Mouse (Mus musculus): ENCODE results near the gene Ecd. TPM values are rescaled to one million over a fixed set of nuclear protein-coding genes. Genes with fewer than 3 reads are reported as not detected.

Ecd gene
- total and polyA plus RNA-seq, 2 experiments from 2014 or later = 38.4 to 38.6 TPM

GRCm38 (mm10) chr14:20297616-20298015 lies 50.3 kb downstream of the Ecd start:
- H3K9ac ChIP-seq (replicated peaks; ENCODE audit: low read length) = no peak overlapping the region
- H3K4me2 ChIP-seq (ENCODE audit: low read depth, low read length) = no peak overlapping the region
- no peak for DNase-seq (ENCODE audit: low spot score)
- WGBS = 80% methylated on average over 3 of the region's 3 CpGs
- ATAC-seq = no peak
- H3K27ac ChIP-seq = no peak overlapping the region
- no peaks in the 10 kb centered on the region for H3K27me3 ChIP-seq (ENCODE audit: insufficient read depth, low read length)
- H3K4me1 ChIP-seq (ENCODE audit: insufficient read depth, low read length) = no peaks in the 10 kb centered on the region
- TF ChIP-seq CTCF (IDR thresholded peaks at IDR 0.05; ENCODE audit: low read depth) = no peak
- H3K36me3 ChIP-seq (ENCODE audit: insufficient read depth, low read length) = no peaks in the 10 kb centered on the region
- H3K4me3 ChIP-seq (ENCODE audit: low read length) = no peak overlapping the region
- no peaks in the 10 kb centered on the region for H3K9me3 ChIP-seq (ENCODE audit: low read length)

GRCm38 (mm10) chr14:20294947-20295346 lies 53.0 kb downstream of the Ecd start:
- Histone ChIP-seq H3K9ac (replicated peaks; ENCODE audit: low read length) (peak overlapping the region; percentile 14), H3K4me1 (ENCODE audit: insufficient read depth, low read length) (no peaks in the 10 kb centered on the region), H3K4me3 (ENCODE audit: low read length) (peak overlapping the region; percentile 59), H3K27ac (no peak overlapping the region), H3K9me3 (ENCODE audit: low read length) (no peaks in the 10 kb centered on the region), H3K36me3 (ENCODE audit: insufficient read depth, low read length) (no peaks in the 10 kb centered on the region), H3K4me2 (ENCODE audit: low read depth, low read length) (peak overlapping the region; percentile 55), H3K27me3 (ENCODE audit: insufficient read depth, low read length) (no peaks in the 10 kb centered on the region)
- TF ChIP-seq CTCF (IDR thresholded peaks at IDR 0.05; ENCODE audit: low read depth) = no peak
- 43% methylated on average over 8 of the region's 8 CpGs for WGBS
- ATAC-seq (no peak), DNase-seq (ENCODE audit: low spot score) (no peak)

GRCm38 (mm10) chr14:20294117-20294892 lies 53.6 kb downstream of the Ecd start, which contains the start of gene Nudt13:
TSS of gene Nudt13 (plus strand) at chr14:20294697.
- Histone ChIP-seq H3K4me3 (ENCODE audit: low read length) (peak within 1 kb of the TSS; percentile 59), H3K4me1 (ENCODE audit: insufficient read depth, low read length) (no peaks in the 10 kb centered on the region), H3K4me2 (ENCODE audit: low read depth, low read length) (peak within 1 kb of the TSS; percentile 55), H3K9me3 (ENCODE audit: low read length) (no peaks in the 10 kb centered on the region), H3K27me3 (ENCODE audit: insufficient read depth, low read length) (no peaks in the 10 kb centered on the region), H3K36me3 (ENCODE audit: insufficient read depth, low read length) (no peaks in the 10 kb centered on the region), H3K27ac (no peak within 1 kb of the TSS), H3K9ac (replicated peaks; ENCODE audit: low read length) (peak within 1 kb of the TSS; percentile 14)
- peak; percentile 97 for ATAC-seq
- DNase-seq (ENCODE audit: low spot score) = peak; percentile 98
- WGBS = 24% methylated on average over 14 of the region's 14 CpGs
- no peak for TF ChIP-seq CTCF (IDR thresholded peaks at IDR 0.05; ENCODE audit: low read depth)

GRCm38 (mm10) chr14:20291391-20291790 lies 56.5 kb downstream of the Ecd start:
- Histone ChIP-seq H3K36me3 (ENCODE audit: insufficient read depth, low read length) (no peaks in the 10 kb centered on the region), H3K4me1 (ENCODE audit: insufficient read depth, low read length) (no peaks in the 10 kb centered on the region), H3K27me3 (ENCODE audit: insufficient read depth, low read length) (no peaks in the 10 kb centered on the region), H3K4me3 (ENCODE audit: low read length) (no peak overlapping the region), H3K9ac (replicated peaks; ENCODE audit: low read length) (no peak overlapping the region), H3K27ac (no peak overlapping the region), H3K9me3 (ENCODE audit: low read length) (no peaks in the 10 kb centered on the region), H3K4me2 (ENCODE audit: low read depth, low read length) (no peak overlapping the region)
- ATAC-seq (no peak), DNase-seq (ENCODE audit: low spot score) (no peak)
- no peak for TF ChIP-seq CTCF (IDR thresholded peaks at IDR 0.05; ENCODE audit: low read depth)
- 66% methylated on average over 4 of the region's 4 CpGs for WGBS

Other genes with a start within 250 kb of the Ecd start
- 4.8 and 6.8 TPM in 2 replicates for gene Saysd1, start 209.6 kb downstream of the Ecd start, total RNA-seq (2014; rRNA removed)
- 9.8 and 11.4 TPM in 2 replicates for gene Saysd1, start 209.6 kb downstream of the Ecd start, polyA plus RNA-seq (2015; fragmentation: Nextera tagmentation; extraction: Ambion mirVana)
- 0.84 and 1.7 TPM in 2 replicates for gene Kcnk5, start 166.3 kb downstream of the Ecd start, total RNA-seq (2014; rRNA removed)
- gene Kcnk5, start 166.3 kb downstream of the Ecd start, polyA plus RNA-seq (2015; fragmentation: Nextera tagmentation; extraction: Ambion mirVana) = 1.0 TPM in 2 replicates
- 0.18 TPM in 1 of 2 replicates, not detected in the other for gene Kcnk16, start 78.9 kb downstream of the Ecd start, total RNA-seq (2014; rRNA removed)
- not detected in 2 replicates for gene Kcnk16, start 78.9 kb downstream of the Ecd start, polyA plus RNA-seq (2015; fragmentation: Nextera tagmentation; extraction: Ambion mirVana)
- 10.3 and 13.4 TPM in 2 replicates for gene Nudt13, start 53.4 kb downstream of the Ecd start, total RNA-seq (2014; rRNA removed)
- 11.2 and 12.0 TPM in 2 replicates for gene Nudt13, start 53.4 kb downstream of the Ecd start, polyA plus RNA-seq (2015; fragmentation: Nextera tagmentation; extraction: Ambion mirVana)
- gene Fam149b, start within 50 bp of the Ecd start, total RNA-seq (2014; rRNA removed) = 42.1 and 44.4 TPM in 2 replicates
- gene Fam149b, start within 50 bp of the Ecd start, polyA plus RNA-seq (2015; fragmentation: Nextera tagmentation; extraction: Ambion mirVana) = 25.9 and 28.8 TPM in 2 replicates
- gene Dnajc9, start 40.8 kb upstream of the Ecd start, total RNA-seq (2014; rRNA removed) = 29.2 and 44.2 TPM in 2 replicates
- 111 and 114 TPM in 2 replicates for gene Dnajc9, start 40.8 kb upstream of the Ecd start, polyA plus RNA-seq (2015; fragmentation: Nextera tagmentation; extraction: Ambion mirVana)
- gene Mrps16, start 45.5 kb upstream of the Ecd start, total RNA-seq (2014; rRNA removed) = 34.7 and 35.4 TPM in 2 replicates
- gene Mrps16, start 45.5 kb upstream of the Ecd start, polyA plus RNA-seq (2015; fragmentation: Nextera tagmentation; extraction: Ambion mirVana) = 68.1 and 72.3 TPM in 2 replicates
- gene Cfap70, start 104.1 kb upstream of the Ecd start, total RNA-seq (2014; rRNA removed) = 0.11 and 0.31 TPM in 2 replicates
- gene Cfap70, start 104.1 kb upstream of the Ecd start, polyA plus RNA-seq (2015; fragmentation: Nextera tagmentation; extraction: Ambion mirVana) = 1.8 and 2.2 TPM in 2 replicates
- 36.5 and 38.4 TPM in 2 replicates for gene Anxa7, start 132.0 kb upstream of the Ecd start, total RNA-seq (2014; rRNA removed)
- gene Anxa7, start 132.0 kb upstream of the Ecd start, polyA plus RNA-seq (2015; fragmentation: Nextera tagmentation; extraction: Ambion mirVana) = 19.8 and 20.5 TPM in 2 replicates
- 0.11 and 0.26 TPM in 2 replicates for gene Mss51, start 148.8 kb upstream of the Ecd start, total RNA-seq (2014; rRNA removed)
- 0.08 and 0.19 TPM in 2 replicates for gene Mss51, start 148.8 kb upstream of the Ecd start, polyA plus RNA-seq (2015; fragmentation: Nextera tagmentation; extraction: Ambion mirVana)
- 110 and 130 TPM in 2 replicates for gene Ppp3cb, start 198.5 kb upstream of the Ecd start, total RNA-seq (2014; rRNA removed)
- 94.7 and 97.5 TPM in 2 replicates for gene Ppp3cb, start 198.5 kb upstream of the Ecd start, polyA plus RNA-seq (2015; fragmentation: Nextera tagmentation; extraction: Ambion mirVana)